Mouse (Mus musculus): ENCODE results near the gene Plcb2. TPM values are rescaled to one million over a fixed set of nuclear protein-coding genes. Genes with fewer than 3 reads are reported as not detected.

Gene Plcb2
- polyA plus RNA-seq (2014; fragmentation: Nextera tagmentation; extraction: Ambion mirVana) = 0.32 and 0.43 TPM in 2 replicates

DNA sequence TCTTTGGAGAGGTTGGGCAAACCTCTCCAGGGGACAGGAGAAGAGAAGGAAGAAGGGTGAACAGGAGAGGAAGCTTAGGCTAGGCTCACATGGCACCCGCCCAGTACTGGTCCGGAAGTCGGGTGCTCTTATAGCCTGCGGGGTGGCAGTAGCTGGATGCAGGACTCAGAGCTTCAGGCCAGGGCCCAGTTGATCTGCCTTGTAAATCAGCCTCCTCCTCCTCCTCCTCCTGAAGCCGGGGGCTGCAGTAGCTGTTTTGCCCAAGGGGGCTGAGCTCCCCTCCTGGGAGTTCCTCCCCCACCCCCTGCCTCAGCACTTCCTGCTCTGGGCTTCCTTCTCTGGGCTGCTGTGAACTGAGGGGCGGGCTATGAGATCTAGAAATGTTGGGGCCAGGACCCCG, at the start of gene Plcb2:
Gene Plcb2, minus strand, starts transcription at position 102 of the 400 bp plus-strand sequence.
- Histone ChIP-seq H3K9ac (ENCODE audit: low read depth, low read length) (no peak within 1 kb of the TSS), H3K4me2 (replicated peaks; ENCODE audit: low read depth, low read length) (no peak within 1 kb of the TSS)

DNA sequence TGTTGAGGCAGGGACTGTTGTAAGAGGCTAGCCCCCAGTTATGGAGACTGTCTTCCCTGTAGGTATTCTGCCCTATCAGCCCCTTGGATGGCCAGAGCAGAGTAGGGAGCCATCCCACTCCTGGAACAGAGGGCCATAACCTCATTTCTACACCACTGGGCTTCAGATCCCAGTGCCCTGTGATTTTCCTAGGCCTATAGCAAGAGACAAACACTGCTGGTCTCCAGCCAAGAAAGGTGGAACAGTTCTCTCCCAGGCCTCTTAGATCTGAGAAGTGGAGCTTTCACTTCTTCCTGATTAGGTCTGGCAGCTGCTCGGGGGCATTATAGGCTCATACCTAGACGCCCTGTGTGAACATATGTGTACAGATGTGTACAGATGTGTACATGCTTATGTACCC, 48.1 kb upstream of the Plcb2 start:
- H3K4me1 ChIP-seq (replicated peaks; ENCODE audit: control insufficient read depth, insufficient read depth, low read length) = peaks cover 3% of the 10 kb centered on the region
- H3K27me3 ChIP-seq (ENCODE audit: control insufficient read depth, insufficient read depth, low read length) = no peaks in the 10 kb centered on the region
- 65% methylated on average over 2 of the region's 2 CpGs for WGBS
- no peak overlapping the region for H3K4me2 ChIP-seq (replicated peaks; ENCODE audit: low read depth, low read length)
- no peak overlapping the region for H3K27ac ChIP-seq (ENCODE audit: low read depth, low read length)
- H3K36me3 ChIP-seq (ENCODE audit: control insufficient read depth, insufficient read depth, low read length) = no peaks in the 10 kb centered on the region
- no peaks in the 10 kb centered on the region for H3K9me3 ChIP-seq (ENCODE audit: control insufficient read depth, low read length)
- no peak for DNase-seq (ENCODE audit: low spot score)
- no peak overlapping the region for H3K9ac ChIP-seq (ENCODE audit: low read depth, low read length)
- no peak for ATAC-seq (ENCODE audit: low FRiP score)
- H3K4me3 ChIP-seq (ENCODE audit: low read depth, low read length) = no peak overlapping the region

More for the DNA sequence above, at the start of gene Plcb2:
- Histone ChIP-seq H3K9me3 (ENCODE audit: control insufficient read depth, low read length) (no peaks in the 10 kb centered on the region), H3K27ac (ENCODE audit: low read depth, low read length) (no peak within 1 kb of the TSS), H3K4me1 (replicated peaks; ENCODE audit: control insufficient read depth, insufficient read depth, low read length) (0 out of 2 replicates have a peak, but pooled peaks cover 2% of the 10 kb centered on the region), H3K4me3 (ENCODE audit: low read depth, low read length) (no peak within 1 kb of the TSS), H3K36me3 (ENCODE audit: control insufficient read depth, insufficient read depth, low read length) (no peaks in the 10 kb centered on the region), H3K27me3 (ENCODE audit: control insufficient read depth, insufficient read depth, low read length) (peaks cover 10% of the 10 kb centered on the region)
- DNase-seq (ENCODE audit: low spot score) = no peak
- ATAC-seq (ENCODE audit: low FRiP score) = no peak
- WGBS = 21% methylated on average over 7 of the region's 7 CpGs

DNA sequence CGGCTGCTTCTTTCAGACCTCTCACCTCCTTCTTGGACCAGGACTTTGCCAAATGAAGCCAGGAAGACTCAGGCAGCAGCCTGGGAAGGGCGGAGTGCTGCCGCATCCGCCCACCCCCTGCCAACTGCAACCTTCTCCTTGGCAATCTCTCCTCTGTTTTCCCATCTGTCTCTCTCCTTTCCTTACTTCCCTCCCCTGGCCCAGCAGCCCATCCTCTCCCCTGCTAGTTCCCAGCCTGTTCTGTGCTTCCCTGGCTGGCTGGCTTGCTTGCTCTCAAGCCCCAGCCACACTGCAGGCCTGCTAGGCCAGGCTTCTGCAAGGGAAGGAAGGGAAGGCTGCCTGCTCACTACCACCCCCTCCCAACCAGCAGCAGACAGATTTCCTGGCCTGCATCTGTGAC, 47.6 kb upstream of the Plcb2 start:
- H3K4me2 ChIP-seq (replicated peaks; ENCODE audit: low read depth, low read length) = no peak overlapping the region
- H3K9me3 ChIP-seq (ENCODE audit: control insufficient read depth, low read length) = no peaks in the 10 kb centered on the region
- DNase-seq (ENCODE audit: low spot score) (no peak), ATAC-seq (ENCODE audit: low FRiP score) (no peak)
- no peak overlapping the region for H3K4me3 ChIP-seq (ENCODE audit: low read depth, low read length)
- 77% methylated on average over 3 of the region's 4 CpGs for WGBS
- H3K36me3 ChIP-seq (ENCODE audit: control insufficient read depth, insufficient read depth, low read length) = no peaks in the 10 kb centered on the region
- no peak overlapping the region for H3K9ac ChIP-seq (ENCODE audit: low read depth, low read length)
- peaks cover 3% of the 10 kb centered on the region for H3K4me1 ChIP-seq (replicated peaks; ENCODE audit: control insufficient read depth, insufficient read depth, low read length)
- H3K27ac ChIP-seq (ENCODE audit: low read depth, low read length) = no peak overlapping the region
- H3K27me3 ChIP-seq (ENCODE audit: control insufficient read depth, insufficient read depth, low read length) = no peaks in the 10 kb centered on the region

DNA sequence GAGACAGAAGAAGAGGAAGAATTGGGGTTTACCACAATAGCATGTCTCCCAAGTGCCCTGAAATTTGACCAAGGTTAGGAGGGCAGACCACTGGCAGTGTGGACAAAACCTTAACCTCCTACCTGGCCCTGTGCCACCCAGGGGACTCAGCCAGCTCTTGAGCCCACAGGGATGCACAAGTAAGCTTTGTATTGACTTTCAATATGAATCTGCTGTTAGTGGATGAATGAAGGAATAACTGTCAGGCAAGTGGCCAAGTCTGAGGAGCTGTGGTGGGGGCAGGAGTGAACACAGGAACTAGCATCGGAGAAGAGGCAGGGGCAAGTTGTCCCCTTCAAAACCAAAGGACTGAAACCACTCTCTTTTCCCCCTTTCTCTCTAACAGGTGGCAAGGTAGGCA, 47.2 kb upstream of the Plcb2 start:
- no peak for ATAC-seq (ENCODE audit: low FRiP score)

DNA sequence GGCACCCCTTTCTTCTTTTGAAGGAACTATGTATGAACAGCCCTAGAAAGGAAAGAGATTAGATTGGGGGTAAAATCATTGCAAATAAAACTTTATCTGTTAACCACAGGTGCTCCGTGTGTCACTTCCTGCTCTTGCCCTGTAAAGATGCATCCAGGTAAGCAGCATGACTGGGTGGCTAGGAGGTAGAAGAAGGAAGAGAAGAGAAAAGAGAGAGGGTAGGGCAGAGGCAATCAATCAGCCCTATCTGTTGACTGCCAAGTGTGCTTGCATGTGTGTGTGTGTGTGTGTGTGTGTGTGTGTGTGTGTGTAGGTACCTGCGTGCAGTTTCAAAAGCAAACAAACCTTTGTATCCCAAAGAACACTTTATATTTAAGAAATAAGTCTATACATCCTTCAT, 46.3 kb upstream of the Plcb2 start:
- no peak for DNase-seq (ENCODE audit: low spot score)
- Histone ChIP-seq H3K36me3 (ENCODE audit: control insufficient read depth, insufficient read depth, low read length) (no peaks in the 10 kb centered on the region), H3K4me2 (replicated peaks; ENCODE audit: low read depth, low read length) (no peak overlapping the region)

More for the DNA sequence above, 47.2 kb upstream of the Plcb2 start:
- Histone ChIP-seq H3K4me2 (replicated peaks; ENCODE audit: low read depth, low read length) (no peak overlapping the region), H3K27me3 (ENCODE audit: control insufficient read depth, insufficient read depth, low read length) (no peaks in the 10 kb centered on the region), H3K4me1 (replicated peaks; ENCODE audit: control insufficient read depth, insufficient read depth, low read length) (peaks cover 3% of the 10 kb centered on the region), H3K27ac (ENCODE audit: low read depth, low read length) (no peak overlapping the region), H3K9ac (ENCODE audit: low read depth, low read length) (no peak overlapping the region), H3K36me3 (ENCODE audit: control insufficient read depth, insufficient read depth, low read length) (no peaks in the 10 kb centered on the region), H3K9me3 (ENCODE audit: control insufficient read depth, low read length) (no peaks in the 10 kb centered on the region), H3K4me3 (ENCODE audit: low read depth, low read length) (no peak overlapping the region)
- WGBS = 78% methylated on average over 1 of the region's 1 CpGs
- DNase-seq (ENCODE audit: low spot score) = no peak

DNA sequence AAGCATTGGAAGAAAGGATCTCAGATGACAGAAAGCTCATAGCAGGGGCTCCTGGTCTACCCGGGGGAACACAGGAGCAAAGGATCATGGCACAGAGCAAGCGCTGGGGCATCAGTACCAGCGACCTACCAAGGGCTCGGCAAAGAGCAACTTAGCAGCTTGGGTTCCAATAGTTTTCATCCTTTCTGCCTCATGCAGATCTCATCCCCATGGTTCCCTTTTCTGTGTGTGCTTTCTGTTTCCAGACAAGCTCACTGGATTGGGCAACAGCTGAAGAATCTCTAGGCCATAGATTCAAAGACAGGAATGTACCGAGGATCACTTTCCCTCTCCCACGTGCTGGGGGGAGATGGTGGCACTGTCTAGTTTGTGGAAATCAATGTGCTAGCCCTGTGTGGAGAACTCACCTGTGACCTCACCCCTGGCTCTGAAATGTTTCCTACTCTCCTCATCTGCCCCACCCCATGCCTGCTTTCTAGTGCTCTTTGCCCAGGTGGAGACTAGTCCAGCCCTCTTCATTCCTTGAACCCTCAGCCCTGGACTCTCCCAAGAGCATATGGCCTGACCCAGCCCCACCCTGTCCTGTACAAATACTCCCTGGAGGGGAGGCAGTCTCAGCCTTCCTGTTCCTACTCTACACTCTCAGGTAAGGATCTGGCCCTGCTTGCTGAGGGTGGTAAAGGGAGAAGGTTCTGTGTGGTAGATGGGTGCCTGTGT, 44.1 kb upstream of the Plcb2 start, which contains the start of gene Phgr1:
Gene Phgr1, plus strand, starts transcription at position 612 of the 717 bp plus-strand sequence.
- H3K9me3 ChIP-seq (ENCODE audit: control insufficient read depth, low read length) = no peaks in the 10 kb centered on the region
- H3K27ac ChIP-seq (ENCODE audit: low read depth, low read length) = no peak within 1 kb of the TSS
- no peaks in the 10 kb centered on the region for H3K27me3 ChIP-seq (ENCODE audit: control insufficient read depth, insufficient read depth, low read length)
- no peak within 1 kb of the TSS for H3K4me2 ChIP-seq (replicated peaks; ENCODE audit: low read depth, low read length)
- ATAC-seq (ENCODE audit: low FRiP score) (no peak), DNase-seq (ENCODE audit: low spot score) (no peak)
- WGBS = 85% methylated on average over 6 of the region's 6 CpGs
- H3K9ac ChIP-seq (ENCODE audit: low read depth, low read length) = no peak within 1 kb of the TSS
- H3K36me3 ChIP-seq (ENCODE audit: control insufficient read depth, insufficient read depth, low read length) = no peaks in the 10 kb centered on the region
- H3K4me3 ChIP-seq (ENCODE audit: low read depth, low read length) = no peak within 1 kb of the TSS
- no peaks in the 10 kb centered on the region for H3K4me1 ChIP-seq (replicated peaks; ENCODE audit: control insufficient read depth, insufficient read depth, low read length)

More for the DNA sequence above, 46.3 kb upstream of the Plcb2 start:
- ATAC-seq (ENCODE audit: low FRiP score) = no peak
- no peaks in the 10 kb centered on the region for H3K27me3 ChIP-seq (ENCODE audit: control insufficient read depth, insufficient read depth, low read length)
- no peaks in the 10 kb centered on the region for H3K9me3 ChIP-seq (ENCODE audit: control insufficient read depth, low read length)
- WGBS = 86% methylated on average over 2 of the region's 2 CpGs
- peaks cover 3% of the 10 kb centered on the region; the same call in 1 of the 2 replicates for H3K4me1 ChIP-seq (replicated peaks; ENCODE audit: control insufficient read depth, insufficient read depth, low read length)
- no peak overlapping the region for H3K4me3 ChIP-seq (ENCODE audit: low read depth, low read length)
- no peak overlapping the region for H3K9ac ChIP-seq (ENCODE audit: low read depth, low read length)
- no peak overlapping the region for H3K27ac ChIP-seq (ENCODE audit: low read depth, low read length)

DNA sequence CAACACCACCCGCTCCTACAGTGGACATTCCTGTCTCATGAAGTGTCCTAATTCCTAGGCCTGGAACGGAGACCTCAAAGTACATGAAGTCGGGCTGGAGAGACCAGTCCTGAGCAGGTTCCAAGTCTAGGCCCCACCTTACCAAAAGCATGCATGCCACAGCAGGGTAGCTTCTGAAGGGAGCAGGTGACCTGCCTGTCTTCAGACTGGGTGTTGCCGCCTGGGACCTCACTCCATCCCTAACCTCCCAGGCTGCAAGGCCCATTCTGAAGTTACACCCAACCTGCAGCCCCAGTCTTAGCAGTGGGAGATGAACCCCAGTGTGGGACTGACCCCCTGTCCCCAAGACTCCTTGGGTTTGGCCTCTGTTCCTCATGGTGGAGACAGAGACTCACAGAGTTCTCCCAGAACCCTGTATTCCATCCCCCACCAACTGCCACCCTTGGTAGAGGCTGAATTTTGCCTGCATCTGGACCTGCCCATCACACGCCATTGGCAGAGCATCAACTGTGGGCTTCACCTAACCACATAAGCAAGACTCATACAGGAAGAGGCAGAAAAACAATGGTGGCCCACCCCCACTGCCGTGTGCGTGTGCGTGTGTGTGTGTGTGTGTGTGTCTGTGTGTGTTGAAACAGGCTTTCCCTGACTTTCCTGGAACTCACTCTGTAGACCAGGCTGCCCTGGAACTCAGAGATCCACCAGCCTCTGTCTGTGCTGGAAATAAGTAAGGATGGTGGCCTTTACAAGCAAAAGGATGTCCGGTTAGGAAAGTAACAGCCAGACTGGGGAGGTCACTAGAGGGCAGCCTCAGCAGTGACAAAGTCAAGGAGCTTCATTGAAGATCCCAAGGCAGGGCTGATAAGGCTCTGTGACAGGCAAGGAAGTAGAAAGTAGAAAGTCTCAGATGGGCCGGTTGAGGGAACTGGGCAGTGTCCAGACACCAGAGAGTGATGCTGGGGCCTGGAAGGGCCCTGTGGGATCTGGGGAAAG, 38.1 kb upstream of the Plcb2 start:
- no peak for ATAC-seq (ENCODE audit: low FRiP score)
- Histone ChIP-seq H3K36me3 (ENCODE audit: control insufficient read depth, insufficient read depth, low read length) (no peaks in the 10 kb centered on the region), H3K9ac (ENCODE audit: low read depth, low read length) (no peak overlapping the region), H3K9me3 (ENCODE audit: control insufficient read depth, low read length) (no peaks in the 10 kb centered on the region), H3K27ac (ENCODE audit: low read depth, low read length) (no peak overlapping the region), H3K4me3 (ENCODE audit: low read depth, low read length) (no peak overlapping the region), H3K27me3 (ENCODE audit: control insufficient read depth, insufficient read depth, low read length) (0 out of 2 replicates have a peak, but pooled peaks cover 2% of the 10 kb centered on the region), H3K4me2 (replicated peaks; ENCODE audit: low read depth, low read length) (no peak overlapping the region), H3K4me1 (replicated peaks; ENCODE audit: control insufficient read depth, insufficient read depth, low read length) (peaks cover 13% of the 10 kb centered on the region)
- 75% methylated on average over 10 of the region's 10 CpGs for WGBS
- DNase-seq (ENCODE audit: low spot score) = no peak

DNA sequence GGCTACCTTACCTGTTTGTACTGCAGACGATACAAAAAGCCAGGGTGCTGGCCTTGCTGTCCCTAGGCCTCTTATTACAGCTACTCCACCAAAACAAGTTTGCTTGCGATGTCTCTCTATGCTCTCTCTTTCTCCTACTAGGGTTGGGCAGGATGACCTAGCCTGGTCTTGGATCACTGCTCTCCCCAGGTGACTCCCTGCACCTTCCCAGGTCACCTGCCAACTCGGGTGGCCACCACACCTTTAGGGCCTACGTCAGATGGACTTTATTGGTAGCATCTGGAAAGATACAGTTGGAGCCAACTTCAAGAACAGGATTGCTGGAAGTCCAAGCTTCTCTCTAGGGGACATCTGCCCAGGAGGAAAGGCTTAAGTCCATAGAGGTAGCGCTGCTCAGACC, 36.6 kb upstream of the Plcb2 start:
- 79% methylated on average over 5 of the region's 5 CpGs for WGBS
- H3K4me3 ChIP-seq (ENCODE audit: low read depth, low read length) = no peak overlapping the region
- no peak overlapping the region for H3K4me2 ChIP-seq (replicated peaks; ENCODE audit: low read depth, low read length)
- DNase-seq (ENCODE audit: low spot score) = no peak
- peaks cover 17% of the 10 kb centered on the region for H3K4me1 ChIP-seq (replicated peaks; ENCODE audit: control insufficient read depth, insufficient read depth, low read length)
- ATAC-seq (ENCODE audit: low FRiP score) = no peak
- 0 out of 2 replicates have a peak, but pooled peaks cover 2% of the 10 kb centered on the region for H3K27me3 ChIP-seq (ENCODE audit: control insufficient read depth, insufficient read depth, low read length)
- no peaks in the 10 kb centered on the region for H3K9me3 ChIP-seq (ENCODE audit: control insufficient read depth, low read length)
- no peak overlapping the region for H3K9ac ChIP-seq (ENCODE audit: low read depth, low read length)
- H3K27ac ChIP-seq (ENCODE audit: low read depth, low read length) = no peak overlapping the region
- H3K36me3 ChIP-seq (ENCODE audit: control insufficient read depth, insufficient read depth, low read length) = no peaks in the 10 kb centered on the region

All from hindbrain, embryonic 11.5 days (tissue).